Comparison of ENCODE assay signal across 8 mouse cellular contexts in genomic region chr1:78425793-78426700, GRCm38 (mm10).
DNase-seq lines count a peak whose midpoint lies in the region.

No protein-coding gene starts in this region.

- DNase-seq in left cerebral cortex, adult 11 months (ENCODE audit: low spot score), result peak; percentile 23
- no peak for DNase-seq in left cerebral cortex, postnatal 4 days
- peak; percentile 36 to 57 for DNase-seq in frontal cortex, postnatal 36 days (ENCODE audit: low spot score in 2 of 2)
- peak; percentile 8 for DNase-seq in layer of hippocampus, adult 9-10 months (ENCODE audit: low spot score)
- DNase-seq in retina, embryonic 14.5 days (ENCODE audit: low spot score), result peak; percentile 40
- no peak for DNase-seq in thymus, postnatal 10 days (ENCODE audit: low spot score in 2 of 2)
- no peak for DNase-seq in thymus, postnatal 36 days
- DNase-seq in urinary bladder, postnatal 36 days (ENCODE audit: low spot score in 2 of 2), result no peak

- intact Hi-C loops in left cerebral cortex, postnatal 4 days (cut with DNase I), result loop anchor here (10.0 kb wide), 1 partner anchor 451 kb away; no protein-coding TSS in a partner anchor

Comparison
In these comparisons a context has a peak if more than half of its experiments do, and no peak if none do; other contexts are left out.
1. DNase-seq: peak in left cerebral cortex, adult 11 months (single experiment), frontal cortex, postnatal 36 days (2 of 2), layer of hippocampus, adult 9-10 months (single experiment) and retina, embryonic 14.5 days (single experiment); none in left cerebral cortex, postnatal 4 days (single experiment), thymus, postnatal 10 days (0 of 2), thymus, postnatal 36 days (0 of 2) and urinary bladder, postnatal 36 days (0 of 2).